Mouse (Mus musculus) embryonic facial prominence, embryonic 10.5 days (tissue): Measurements from ENCODE around the gene Tm4sf20. TPM values are rescaled to one million over a fixed set of nuclear protein-coding genes. Genes with fewer than 3 reads are reported as not detected.

Experiments used
- DNase-seq: peaks from one replicate; pipeline ENCODE4 v3.0.0-alpha.2; 2017; ENCODE audit warnings: low spot score
- H3K27ac ChIP-seq: fragments of 300-500 bp; sonication (generic); replicated peaks from 2 replicates; pipeline ENCODE4 v1.5.1; 2016; ENCODE audit warnings: mild to moderate bottlenecking
- H3K27me3 ChIP-seq: fragments of 300-500 bp; sonication (generic); replicated peaks from 2 replicates; pipeline ENCODE4 v1.6.1; 2016; ENCODE audit warnings: low read depth, mild to moderate bottlenecking; ENCODE audit not compliant: poor library complexity, severe bottlenecking
- H3K36me3 ChIP-seq: fragments of 300-500 bp; sonication (generic); replicated peaks from 2 replicates; pipeline ENCODE4 v1.6.1; 2016; ENCODE audit warnings: mild to moderate bottlenecking, moderate library complexity
- H3K4me1 ChIP-seq: fragments of 300-500 bp; sonication (generic); 2 replicates; pipeline ENCODE4 v1.6.1; 2016
- H3K4me3 ChIP-seq: fragments of 300-500 bp; sonication (generic); 2 replicates; pipeline ENCODE4 v1.5.1; 2016; ENCODE audit warnings: mild to moderate bottlenecking, moderate library complexity
- H3K9me3 ChIP-seq: fragments of 300-500 bp; sonication (generic); 2 replicates; pipeline ENCODE4 v1.6.1; 2016; ENCODE audit warnings: mild to moderate bottlenecking
- WGBS: fragments of 180-500 bp; shearing (Covaris S2); methylation state at CpG from one replicate; pipeline ENCODE4 v1.1.7; 2016; 5-methylcytosine and 5-hydroxymethylcytosine counted together
- polyA plus RNA-seq: library from polyadenylated mRNA; unstranded; fragments of >200 nt; fragmentation: Nextera tagmentation; extraction: Ambion mirVana; gene quantifications from 2 replicates; pipeline ENCODE4 v1.2.1, GENCODE M21; 2016

Tm4sf20 gene
- polyA plus RNA-seq, 1 experiment from 2014 or later: 0.25 TPM

DNA sequence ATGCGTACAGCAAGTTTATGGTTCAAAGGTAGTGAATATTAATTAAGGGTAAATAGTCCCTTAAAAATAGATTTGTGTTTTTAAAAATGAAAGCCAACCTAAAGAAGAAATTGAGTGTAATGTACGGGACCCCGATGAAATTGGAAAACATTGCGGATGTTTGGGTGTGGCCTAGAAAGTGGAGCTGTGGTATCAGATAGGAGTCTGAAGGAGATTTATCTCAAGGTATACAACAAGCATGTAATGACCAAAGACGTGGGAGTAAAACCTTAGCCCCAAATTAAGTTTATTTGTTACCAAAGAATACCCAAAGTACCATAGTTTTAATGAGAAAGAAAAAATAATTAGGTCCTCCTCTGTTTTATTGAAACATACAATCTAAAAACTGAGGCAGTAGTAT is 41.8 kb downstream of the Tm4sf20 start:
- Histone ChIP-seq H3K4me1 (peaks cover 9% of the 10 kb centered on the region), H3K9me3 (no peaks in the 10 kb centered on the region), H3K4me3 (no peak overlapping the region), H3K27me3 (peaks cover 18% of the 10 kb centered on the region), H3K36me3 (peaks cover 37% of the 10 kb centered on the region), H3K27ac (no peak overlapping the region)
- 91% methylated on average over 5 of the region's 5 CpGs for WGBS
- DNase-seq: no peak

DNA sequence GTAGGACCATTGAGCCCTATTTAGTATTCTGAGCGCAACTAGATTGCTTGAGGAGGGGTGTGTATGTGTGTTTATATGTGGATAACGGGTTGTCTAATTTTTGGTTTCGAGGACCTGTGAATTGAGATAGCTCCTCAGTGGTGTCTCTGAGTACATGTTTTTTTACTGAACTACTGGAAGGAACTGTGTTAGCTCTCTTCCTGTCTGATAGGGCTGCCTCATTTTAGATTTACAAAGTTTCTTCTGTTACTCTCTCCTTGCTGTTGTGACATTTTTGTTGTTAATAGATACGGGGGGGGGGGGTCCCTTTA is 42.4 kb downstream of the Tm4sf20 start:
- no peak for DNase-seq
- 58% methylated on average over 4 of the region's 4 CpGs for WGBS
- H3K27ac ChIP-seq: no peak overlapping the region
- H3K36me3 ChIP-seq: peaks cover 30% of the 10 kb centered on the region
- H3K4me3 ChIP-seq: peak overlapping the region; percentile 86
- peaks cover 9% of the 10 kb centered on the region for H3K4me1 ChIP-seq
- H3K9me3 ChIP-seq: no peaks in the 10 kb centered on the region
- peaks cover 18% of the 10 kb centered on the region for H3K27me3 ChIP-seq

DNA sequence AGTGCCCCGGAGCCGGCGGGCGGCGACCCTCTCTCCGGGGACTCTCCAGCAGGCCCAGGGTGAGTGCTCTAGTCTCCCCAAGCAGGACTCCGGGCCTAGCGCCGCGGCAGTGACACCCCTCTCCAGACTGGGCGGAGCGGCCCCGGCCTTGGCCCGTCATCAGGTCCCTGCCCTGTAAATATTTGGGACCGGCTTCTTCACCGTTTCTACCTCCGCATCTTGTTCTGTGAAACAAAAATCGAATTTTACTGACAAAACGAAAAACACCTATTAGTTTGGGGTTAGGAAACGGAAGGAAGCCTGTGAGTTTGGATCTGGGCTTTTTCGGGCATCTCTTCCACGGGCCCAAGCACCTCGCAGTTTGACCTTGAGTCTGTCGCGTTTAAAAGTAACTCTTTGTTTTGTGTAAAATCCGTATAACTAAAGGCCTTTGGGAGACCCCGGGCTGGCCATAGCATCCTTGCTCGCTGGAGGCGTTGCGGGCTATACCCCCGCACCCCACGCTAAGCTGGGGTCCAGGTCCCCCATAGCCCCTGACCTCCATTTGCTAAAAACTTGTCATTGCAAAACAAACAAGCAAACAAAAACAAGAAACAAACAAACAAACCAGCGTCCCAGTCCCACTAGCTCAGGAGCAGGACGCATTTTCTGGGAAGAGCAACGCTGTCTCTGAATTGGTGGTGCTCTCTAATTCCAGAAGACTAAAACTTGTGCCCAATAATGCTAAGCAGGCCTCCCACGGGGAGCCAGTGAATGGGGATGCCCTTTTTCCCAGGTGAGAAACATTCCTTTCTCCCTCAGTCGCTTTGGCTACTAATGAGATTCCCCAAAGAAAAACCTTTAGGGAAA is 43.0 kb downstream of the Tm4sf20 start:
- Histone ChIP-seq H3K4me3 (peak overlapping the region; percentile 86), H3K36me3 (peaks cover 25% of the 10 kb centered on the region), H3K27me3 (peaks cover 18% of the 10 kb centered on the region), H3K27ac (peak overlapping the region; percentile 95), H3K4me1 (peaks cover 9% of the 10 kb centered on the region), H3K9me3 (no peaks in the 10 kb centered on the region)
- 1% methylated on average over 37 of the region's 37 CpGs for WGBS
- no peak for DNase-seq

DNA sequence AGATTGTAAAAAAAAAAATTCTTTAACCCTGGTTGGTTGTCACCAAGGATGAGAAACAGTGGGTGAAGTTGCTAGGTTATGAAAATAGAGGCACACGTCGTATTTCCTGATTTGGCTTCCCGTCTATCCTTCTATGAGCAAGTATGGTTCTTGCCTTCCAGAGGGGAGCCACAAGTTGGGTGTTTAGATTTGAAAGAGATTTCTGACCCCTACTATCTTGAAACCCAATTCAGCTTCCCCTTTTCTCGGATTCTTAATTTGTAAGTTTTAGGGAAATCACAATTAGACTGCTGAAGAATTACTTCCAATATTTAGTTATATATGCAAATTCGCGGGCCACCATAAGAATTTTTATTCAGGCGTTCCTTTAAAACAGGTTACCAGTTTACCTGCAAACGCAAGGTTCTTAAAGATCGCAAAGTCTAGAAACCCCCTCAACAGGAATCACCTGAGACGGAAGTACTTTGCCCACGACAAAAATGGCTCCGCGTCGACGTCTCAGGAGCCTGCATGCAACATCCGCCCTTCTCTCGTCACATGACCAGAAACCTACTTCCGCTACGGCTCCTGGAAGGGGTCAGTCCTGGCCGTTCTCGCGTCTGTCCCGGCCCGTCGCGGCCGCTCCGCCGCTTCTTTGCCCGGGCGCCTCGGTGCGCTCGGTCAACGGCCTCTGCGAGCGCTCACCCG is 43.8 kb downstream of the Tm4sf20 start, which contains the start of gene Mff:
Gene Mff (plus strand): TSS at position 552 of the 687 bp plus-strand sequence.
- Histone ChIP-seq H3K9me3 (no peaks in the 10 kb centered on the region), H3K4me3 (peak within 1 kb of the TSS; percentile 86), H3K36me3 (peaks cover 17% of the 10 kb centered on the region), H3K27me3 (peaks cover 18% of the 10 kb centered on the region), H3K4me1 (peaks cover 9% of the 10 kb centered on the region), H3K27ac (peak within 1 kb of the TSS; percentile 95)
- DNase-seq: peak; percentile 93
- WGBS: 10% methylated on average over 38 of the region's 38 CpGs

DNA sequence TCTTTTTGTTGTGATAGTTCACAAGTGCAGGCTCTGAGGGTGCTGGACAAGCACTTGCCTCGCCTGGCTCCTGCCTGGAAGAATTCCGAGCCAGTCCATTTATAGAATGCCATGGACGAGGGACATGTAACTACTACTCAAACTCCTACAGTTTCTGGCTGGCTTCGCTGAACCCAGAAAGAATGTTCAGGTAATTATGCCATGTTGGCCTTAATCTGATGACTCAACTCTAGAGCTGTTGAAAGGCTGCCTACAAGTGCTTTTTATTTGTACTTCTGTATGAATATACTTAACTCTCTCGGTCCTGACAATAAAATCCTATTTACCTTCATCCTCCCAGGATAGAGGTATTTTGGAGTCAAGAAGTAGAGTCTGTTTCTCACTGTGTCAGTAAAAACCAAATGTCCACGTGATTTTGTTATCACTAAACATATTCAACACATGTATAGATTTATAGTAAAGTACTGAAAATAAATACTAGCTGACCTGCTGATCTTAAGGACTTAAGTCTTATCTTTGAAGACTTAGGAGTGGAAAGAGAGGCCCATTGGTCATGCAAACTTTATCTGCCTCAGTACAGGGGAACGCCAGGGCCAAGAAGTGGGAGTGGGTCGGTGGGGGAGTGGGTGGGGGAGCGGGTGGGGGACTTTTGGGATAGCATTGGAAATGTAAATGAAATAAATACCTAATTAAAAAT is 50.3 kb downstream of the Tm4sf20 start:
- 78% methylated on average over 9 of the region's 9 CpGs for WGBS

More for the DNA sequence above, 50.3 kb downstream of the Tm4sf20 start:
- Histone ChIP-seq H3K36me3 (no peaks in the 10 kb centered on the region), H3K9me3 (no peaks in the 10 kb centered on the region), H3K27ac (no peak overlapping the region), H3K4me3 (no peak overlapping the region), H3K4me1 (no peaks in the 10 kb centered on the region), H3K27me3 (peaks cover 10% of the 10 kb centered on the region)
- no peak for DNase-seq

Other genes with a start within 250 kb of the Tm4sf20 start
- 0.03 and 0.06 TPM in 2 replicates for gene Col4a4, start 181.6 kb downstream of the Tm4sf20 start, polyA plus RNA-seq
- 0.08 and 0.12 TPM in 2 replicates for gene Col4a3, start 181.5 kb downstream of the Tm4sf20 start, polyA plus RNA-seq
- 193 and 203 TPM in 2 replicates for gene Mff, start 43.6 kb downstream of the Tm4sf20 start, polyA plus RNA-seq
- not detected in 2 replicates for gene Gm47791, start 2.8 kb upstream of the Tm4sf20 start, polyA plus RNA-seq
- gene Agfg1, start 71.0 kb upstream of the Tm4sf20 start, polyA plus RNA-seq: 32.3 and 35.4 TPM in 2 replicates
- gene A030005L19Rik, start 144.9 kb upstream of the Tm4sf20 start, polyA plus RNA-seq: 0.25 TPM in 1 of 2 replicates, not detected in the other
- gene A030014E15Rik, start 156.5 kb upstream of the Tm4sf20 start, polyA plus RNA-seq: not detected in 2 replicates
- not detected in 2 replicates for gene Gm6217, start 162.9 kb upstream of the Tm4sf20 start, polyA plus RNA-seq
- gene A030003K21Rik, start 174.9 kb upstream of the Tm4sf20 start, polyA plus RNA-seq: not detected in 2 replicates
- not detected in 2 replicates for gene Gm7544, start 187.6 kb upstream of the Tm4sf20 start, polyA plus RNA-seq
- not detected in 2 replicates for gene Gm47955, start 191.8 kb upstream of the Tm4sf20 start, polyA plus RNA-seq
- not detected in 2 replicates for gene Gm47959, start 232.1 kb upstream of the Tm4sf20 start, polyA plus RNA-seq